Mouse (Mus musculus): ENCODE measurements around the gene Tacc3. TPM values are rescaled to one million over a fixed set of nuclear protein-coding genes. Genes with fewer than 3 reads are reported as not detected.

Gene Tacc3
- polyA plus RNA-seq, 1 experiment from 2014 or later = 67.0 TPM

GRCm38 (mm10) chr5:33694848-33695717 lies 37.2 kb downstream of the Tacc3 start:
- Histone ChIP-seq H3K9me3 (ENCODE audit: low read length) (no peaks in the 10 kb centered on the region), H3K27me3 (ENCODE audit: insufficient read depth, low read length) (peaks cover 21% of the 10 kb centered on the region), H3K4me1 (ENCODE audit: insufficient read depth) (peaks cover 11% of the 10 kb centered on the region; the same call in 1 of the 2 replicates), H3K4me2 (ENCODE audit: low read depth, low read length) (peak overlapping the region; percentile 63), H3K36me3 (replicated peaks; ENCODE audit: insufficient read depth, low read length) (no peaks in the 10 kb centered on the region), H3K27ac (ENCODE audit: low read depth) (no peak overlapping the region), H3K4me3 (ENCODE audit: low read depth, low read length) (peak overlapping the region; percentile 25), H3K9ac (replicated peaks) (peak overlapping the region; percentile 3; the same call in 1 of the 2 replicates)
- WGBS (ENCODE audit: insufficient replicate concordance) = 9% methylated on average over 55 of the region's 71 CpGs
- DNase-seq (peak; percentile 36), ATAC-seq (peak; percentile 55)
- TF ChIP-seq EP300 (IDR thresholded peaks at IDR 0.05; ENCODE audit: low read depth) = no peak
- no peak for TF ChIP-seq CTCF (IDR thresholded peaks at IDR 0.05; ENCODE audit: low read depth)

- Histone ChIP-seq H3K9ac (replicated peaks) (peak overlapping the region; percentile 3; the same call in 1 of the 2 replicates), H3K27ac (ENCODE audit: low read depth) (no peak overlapping the region), H3K4me3 (ENCODE audit: low read depth, low read length) (peak overlapping the region; percentile 25), H3K9me3 (ENCODE audit: low read length) (no peaks in the 10 kb centered on the region), H3K4me2 (ENCODE audit: low read depth, low read length) (peak overlapping the region; percentile 63), H3K4me1 (ENCODE audit: insufficient read depth) (peaks cover 15% of the 10 kb centered on the region; the same call in 1 of the 2 replicates), H3K27me3 (ENCODE audit: insufficient read depth, low read length) (peaks cover 21% of the 10 kb centered on the region), H3K36me3 (replicated peaks; ENCODE audit: insufficient read depth, low read length) (no peaks in the 10 kb centered on the region)
- ATAC-seq = no peak
- WGBS (ENCODE audit: insufficient replicate concordance) = 17% methylated on average over 20 of the region's 24 CpGs
- no peak for DNase-seq
- TF ChIP-seq EP300 (IDR thresholded peaks at IDR 0.05; ENCODE audit: low read depth) = no peak
- TF ChIP-seq CTCF (IDR thresholded peaks at IDR 0.05; ENCODE audit: low read depth) = no peak
Measured at GRCm38 (mm10) chr5:33695718-33696121, 37.8 kb downstream of the Tacc3 start.

GRCm38 (mm10) chr5:33696430-33696829 lies 38.5 kb downstream of the Tacc3 start:
- Histone ChIP-seq H3K27ac (ENCODE audit: low read depth) (no peak overlapping the region), H3K4me1 (ENCODE audit: insufficient read depth) (peaks cover 15% of the 10 kb centered on the region; the same call in 1 of the 2 replicates), H3K9ac (replicated peaks) (no peak overlapping the region), H3K36me3 (replicated peaks; ENCODE audit: insufficient read depth, low read length) (no peaks in the 10 kb centered on the region), H3K4me3 (ENCODE audit: low read depth, low read length) (no peak overlapping the region), H3K4me2 (ENCODE audit: low read depth, low read length) (no peak overlapping the region), H3K27me3 (ENCODE audit: insufficient read depth, low read length) (peaks cover 21% of the 10 kb centered on the region), H3K9me3 (ENCODE audit: low read length) (no peaks in the 10 kb centered on the region)
- no peak for TF ChIP-seq EP300 (IDR thresholded peaks at IDR 0.05; ENCODE audit: low read depth)
- TF ChIP-seq CTCF (IDR thresholded peaks at IDR 0.05; ENCODE audit: low read depth) = no peak
- DNase-seq (no peak), ATAC-seq (no peak)
- 60% methylated on average over 5 of the region's 5 CpGs for WGBS (ENCODE audit: insufficient replicate concordance)

- H3K9me3 ChIP-seq (ENCODE audit: low read length) = no peaks in the 10 kb centered on the region
- TF ChIP-seq CTCF (IDR thresholded peaks at IDR 0.05; ENCODE audit: low read depth) = no peak
- no peak for TF ChIP-seq EP300 (IDR thresholded peaks at IDR 0.05; ENCODE audit: low read depth)
- no peak overlapping the region for H3K4me3 ChIP-seq (ENCODE audit: low read depth, low read length)
- no peaks in the 10 kb centered on the region for H3K36me3 ChIP-seq (replicated peaks; ENCODE audit: insufficient read depth, low read length)
- peaks cover 21% of the 10 kb centered on the region for H3K27me3 ChIP-seq (ENCODE audit: insufficient read depth, low read length)
- no peak for DNase-seq
- WGBS (ENCODE audit: insufficient replicate concordance) = 80% methylated on average over 1 of the region's 1 CpGs
- ATAC-seq = no peak
- H3K4me2 ChIP-seq (ENCODE audit: low read depth, low read length) = no peak overlapping the region
- no peak overlapping the region for H3K27ac ChIP-seq (ENCODE audit: low read depth)
- H3K9ac ChIP-seq (replicated peaks) = no peak overlapping the region
- H3K4me1 ChIP-seq (ENCODE audit: insufficient read depth) = peaks cover 17% of the 10 kb centered on the region; the same call in 1 of the 2 replicates
Measured at GRCm38 (mm10) chr5:33697534-33697933, 39.6 kb downstream of the Tacc3 start.

GRCm38 (mm10) chr5:33697947-33698512 lies 40.1 kb downstream of the Tacc3 start:
- Histone ChIP-seq H3K9me3 (ENCODE audit: low read length) (no peaks in the 10 kb centered on the region), H3K27me3 (ENCODE audit: insufficient read depth, low read length) (peaks cover 20% of the 10 kb centered on the region), H3K36me3 (replicated peaks; ENCODE audit: insufficient read depth, low read length) (no peaks in the 10 kb centered on the region), H3K4me3 (ENCODE audit: low read depth, low read length) (no peak overlapping the region), H3K4me1 (ENCODE audit: insufficient read depth) (peaks cover 17% of the 10 kb centered on the region; the same call in 1 of the 2 replicates), H3K27ac (ENCODE audit: low read depth) (no peak overlapping the region), H3K9ac (replicated peaks) (no peak overlapping the region), H3K4me2 (ENCODE audit: low read depth, low read length) (no peak overlapping the region)
- WGBS (ENCODE audit: insufficient replicate concordance) = 59% methylated on average over 13 of the region's 13 CpGs
- ATAC-seq = no peak
- TF ChIP-seq EP300 (IDR thresholded peaks at IDR 0.05; ENCODE audit: low read depth) (no peak), CTCF (IDR thresholded peaks at IDR 0.05; ENCODE audit: low read depth) (no peak)
- no peak for DNase-seq

- 85% methylated on average over 5 of the region's 5 CpGs for WGBS (ENCODE audit: insufficient replicate concordance)
- DNase-seq (no peak), ATAC-seq (no peak)
- Histone ChIP-seq H3K36me3 (replicated peaks; ENCODE audit: insufficient read depth, low read length) (no peaks in the 10 kb centered on the region), H3K4me1 (ENCODE audit: insufficient read depth) (peaks cover 17% of the 10 kb centered on the region; the same call in 1 of the 2 replicates), H3K27ac (ENCODE audit: low read depth) (no peak overlapping the region), H3K27me3 (ENCODE audit: insufficient read depth, low read length) (peaks cover 17% of the 10 kb centered on the region), H3K9me3 (ENCODE audit: low read length) (no peaks in the 10 kb centered on the region), H3K4me3 (ENCODE audit: low read depth, low read length) (no peak overlapping the region), H3K9ac (replicated peaks) (no peak overlapping the region), H3K4me2 (ENCODE audit: low read depth, low read length) (no peak overlapping the region)
- TF ChIP-seq CTCF (IDR thresholded peaks at IDR 0.05; ENCODE audit: low read depth) = no peak
- TF ChIP-seq EP300 (IDR thresholded peaks at IDR 0.05; ENCODE audit: low read depth) = no peak
Measured at GRCm38 (mm10) chr5:33698669-33699068, 40.7 kb downstream of the Tacc3 start.

Data from liver, postnatal 0 days (tissue).